In genomic region chrX:61154657-61155256, GRCm38 (mm10) we compare ENCODE assay signal across 32 mouse cellular contexts. TPM values are rescaled to one million over a fixed set of nuclear protein-coding genes. Genes with fewer than 3 reads are reported as not detected.
A peak's percentile ranks its signal among the peaks of the same experiment; 100 is the strongest.
DNase-seq lines count a peak whose midpoint lies in the region; ATAC-seq and TF ChIP-seq lines count a peak whose summit lies in the region.
"Had no signal": no experiment of that assay in that cellular context is flagged by ENCODE, and none has a peak within 500 bp of the region (broad histone marks: within the 10 kb centered on the region; RNA-seq: fewer than 3 reads in every experiment).

No protein-coding gene starts in this region.

- no peak overlapping the region for H3K4me3 ChIP-seq in layer of hippocampus, adult 2 months
- no peak overlapping the region for H3K4me3 ChIP-seq in forebrain, embryonic 16.5 days (replicated peaks; ENCODE audit: low read length)
- H3K4me3 ChIP-seq: embryonic facial prominence, embryonic 15.5 days; kidney, embryonic 15.5 days; megakaryocyte, embryonic 14.5 days; neural tube, embryonic 12.5 days had no signal

- no peaks in the 10 kb centered on the region for H3K4me1 ChIP-seq in forebrain, embryonic 16.5 days (replicated peaks; ENCODE audit: control insufficient read depth, insufficient read depth, low read length)
- H3K4me1 ChIP-seq: embryonic facial prominence, embryonic 15.5 days; kidney, embryonic 15.5 days; megakaryocyte, embryonic 14.5 days; neural tube, embryonic 12.5 days had no signal

- no peaks in the 10 kb centered on the region for H3K36me3 ChIP-seq in forebrain, embryonic 16.5 days (ENCODE audit: control insufficient read depth, insufficient read depth)
- H3K36me3 ChIP-seq: embryonic facial prominence, embryonic 15.5 days; kidney, embryonic 15.5 days; neural tube, embryonic 12.5 days had no signal

- H3K27me3 ChIP-seq in forebrain, embryonic 16.5 days (replicated peaks; ENCODE audit: control insufficient read depth, insufficient read depth, low read length): no peaks in the 10 kb centered on the region
- H3K27me3 ChIP-seq: embryonic facial prominence, embryonic 15.5 days; kidney, embryonic 15.5 days; megakaryocyte, embryonic 14.5 days; neural tube, embryonic 12.5 days had no signal

- no peak overlapping the region for H3K4me2 ChIP-seq in forebrain, embryonic 16.5 days (ENCODE audit: low read length)
- H3K4me2 ChIP-seq: embryonic facial prominence, embryonic 15.5 days; heart, embryonic 11.5 days; kidney, embryonic 15.5 days; lung, embryonic 14.5 days; neural tube, embryonic 12.5 days had no signal

- no peak for DNase-seq in layer of hippocampus, adult 2 months (ENCODE audit: low spot score in 2 of 2)
- no peak for DNase-seq in layer of hippocampus, adult 9-10 months (ENCODE audit: low spot score)
- DNase-seq in Muller cell, postnatal 12 days (ENCODE audit: inconsistent ontology term): peak; percentile 16
- peak; percentile 85 for DNase-seq in brain, embryonic 14.5 days (ENCODE audit: low read depth)
- no peak for DNase-seq in urinary bladder, postnatal 10 days (ENCODE audit: low spot score)
- DNase-seq in B cell, adult 2 months: no peak
- DNase-seq: adrenal gland, postnatal 10 days; cerebellum, adult 9-10 months; gastrocnemius, postnatal 14 days; heart, adult 11 months; kidney, postnatal 36 days; layer of hippocampus, adult 9-11 months; lung, embryonic 14.5 days; right cerebral cortex, adult 18-20 months; thymus, adult 18-20 months; thymus, postnatal 36 days had no signal

- TF ChIP-seq POLR2A in brain, embryonic 14.5 days (IDR thresholded peaks at IDR 0.05; ENCODE audit: borderline replicate concordance, extremely low read depth, insufficient read depth, insufficient read length, poor library complexity, severe bottlenecking): no peak

- no peak overlapping the region for H3K9ac ChIP-seq in forebrain, embryonic 16.5 days (replicated peaks; ENCODE audit: low read depth, low read length)
- H3K9ac ChIP-seq: embryonic facial prominence, embryonic 15.5 days; kidney, embryonic 15.5 days; liver, embryonic 14.5 days; lung, embryonic 14.5 days; neural tube, embryonic 12.5 days had no signal

- 24% methylated on average over 1 of the region's 1 CpGs for WGBS in forebrain, embryonic 16.5 days

- peak; percentile 87 for ATAC-seq in forebrain, embryonic 16.5 days
- ATAC-seq: hindbrain, postnatal 0 days; intestine, postnatal 0 days had no signal

- no peak overlapping the region for H3K27ac ChIP-seq in layer of hippocampus, adult 2 months
- no peak overlapping the region for H3K27ac ChIP-seq in forebrain, embryonic 16.5 days (ENCODE audit: low read length)
- H3K27ac ChIP-seq: embryonic facial prominence, embryonic 15.5 days; hindbrain, postnatal 0 days; kidney, embryonic 15.5 days; liver, embryonic 14.5 days; neural tube, embryonic 12.5 days had no signal

- no peaks in the 10 kb centered on the region for H3K9me3 ChIP-seq in forebrain, embryonic 16.5 days (ENCODE audit: control insufficient read depth, low read length)
- H3K9me3 ChIP-seq: embryonic facial prominence, embryonic 15.5 days; kidney, embryonic 15.5 days; megakaryocyte, embryonic 14.5 days; neural tube, embryonic 12.5 days had no signal

- TF ChIP-seq CTCF in layer of hippocampus, adult 2 months (conservative IDR thresholded peaks at IDR 0.05): peak; percentile 35
- no peak for TF ChIP-seq CTCF in brain, embryonic 14.5 days (IDR thresholded peaks at IDR 0.05; ENCODE audit: borderline replicate concordance, extremely low read depth, insufficient read depth, insufficient read length)

RNA-seq across cellular contexts. Expression of gene Cdr1, which starts 30.6 kb away (rescaled TPM):
- not detected for total RNA-seq in layer of hippocampus, adult 2 months (2021)
- polyA plus RNA-seq in brain, embryonic 14.5 days (2012; rRNA removed): 0.24 and 1.1 TPM in 2 replicates
- not detected in 2 replicates for polyA plus RNA-seq in forebrain, embryonic 16.5 days (2015; fragmentation: Nextera tagmentation; extraction: Ambion mirVana)
- total RNA-seq: adrenal gland, postnatal 10 days; common myeloid progenitor, adult 5-6 weeks; gastrocnemius, postnatal 14 days; hematopoietic stem cell, adult 5-6 weeks; hindbrain, postnatal 0 days; left cerebral cortex, adult 18-20 months; left cerebral cortex, postnatal 25 days had no signal
- polyA plus RNA-seq: embryonic facial prominence, embryonic 15.5 days; heart, embryonic 11.5 days; heart, postnatal 0 days; kidney, embryonic 15.5 days; limb, embryonic 14.5 days; liver, embryonic 14.5 days; lung, embryonic 14.5 days; neural tube, embryonic 12.5 days; small intestine, adult 2 months had no signal

Comparison
In these comparisons a context has a peak if more than half of its experiments do, and no peak if none do; other contexts are left out.
1. DNase-seq: peak in Muller cell, postnatal 12 days (single experiment) and brain, embryonic 14.5 days (single experiment); none in layer of hippocampus, adult 2 months (0 of 2), layer of hippocampus, adult 9-10 months (single experiment), urinary bladder, postnatal 10 days (single experiment) and B cell, adult 2 months (0 of 2).